Mouse (Mus musculus): ENCODE results near the gene Ccdc40. TPM values are rescaled to one million over a fixed set of nuclear protein-coding genes. Genes with fewer than 3 reads are reported as not detected.
A peak's percentile ranks its signal among the peaks of the same experiment; 100 is the strongest.
"Not testable (repeated sequence)": the region's sequence is repeated elsewhere in the genome, so short reads cannot be mapped to it uniquely, and the experiment has no call there.

Gene Ccdc40
- polyA plus RNA-seq, 1 experiment from 2014 or later, result 5.1 TPM

DNA sequence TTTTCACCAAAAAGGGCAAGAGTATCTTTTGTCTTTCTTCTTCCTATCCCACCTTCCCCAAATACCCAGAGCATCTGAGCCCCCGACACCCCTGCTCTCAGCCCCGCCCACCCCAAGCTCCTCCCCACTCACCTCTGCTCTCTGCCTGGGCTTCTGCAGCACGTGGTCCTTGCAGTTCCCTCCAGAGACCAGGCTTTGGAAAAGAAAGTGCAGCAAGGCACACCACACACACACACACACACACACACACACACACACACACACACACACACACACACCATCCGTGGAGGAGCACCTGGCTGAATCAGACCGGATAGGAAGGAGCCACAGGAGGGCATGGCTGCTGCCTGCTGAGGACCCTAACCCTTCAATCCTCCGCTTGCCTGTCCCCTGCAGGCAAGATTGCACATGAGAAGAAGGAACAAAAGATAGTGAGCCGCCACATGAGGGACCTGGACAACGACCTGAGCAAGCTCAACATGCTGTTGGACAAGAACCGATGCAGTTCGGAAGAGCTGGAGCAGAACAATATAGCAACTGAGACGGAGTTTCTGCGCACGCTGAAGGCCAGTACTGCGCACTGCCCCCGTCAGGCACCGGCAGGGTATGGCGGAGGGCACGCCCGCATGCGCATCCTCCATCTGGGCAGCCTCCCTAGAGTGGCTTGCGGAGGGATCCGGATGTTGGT is 24.6 kb downstream of the Ccdc40 start:
- Histone ChIP-seq H3K9me3 (ENCODE audit: low read length) (no peaks in the 10 kb centered on the region), H3K27me3 (ENCODE audit: insufficient read depth, low read length) (peaks cover 3% of the 10 kb centered on the region; the same call in 1 of the 2 replicates), H3K9ac (replicated peaks; ENCODE audit: low read length) (peak overlapping the region; percentile 44; the same call in 1 of the 2 replicates), H3K27ac (ENCODE audit: low read length) (no peak overlapping the region), H3K36me3 (ENCODE audit: insufficient read depth, low read length) (no peaks in the 10 kb centered on the region), H3K4me3 (ENCODE audit: low read length) (0 out of 2 replicates have a peak overlapping the region, but pooled peaks have one; percentile 17), H3K4me2 (replicated peaks; ENCODE audit: low read depth, low read length) (peak overlapping the region; percentile 48), H3K4me1 (ENCODE audit: insufficient read depth, low read length) (peaks cover 48% of the 10 kb centered on the region)
- peak; percentile 47 for ATAC-seq (ENCODE audit: low FRiP score, low TSS enrichment)
- WGBS, result 6% methylated on average over 22 of the region's 22 CpGs

DNA sequence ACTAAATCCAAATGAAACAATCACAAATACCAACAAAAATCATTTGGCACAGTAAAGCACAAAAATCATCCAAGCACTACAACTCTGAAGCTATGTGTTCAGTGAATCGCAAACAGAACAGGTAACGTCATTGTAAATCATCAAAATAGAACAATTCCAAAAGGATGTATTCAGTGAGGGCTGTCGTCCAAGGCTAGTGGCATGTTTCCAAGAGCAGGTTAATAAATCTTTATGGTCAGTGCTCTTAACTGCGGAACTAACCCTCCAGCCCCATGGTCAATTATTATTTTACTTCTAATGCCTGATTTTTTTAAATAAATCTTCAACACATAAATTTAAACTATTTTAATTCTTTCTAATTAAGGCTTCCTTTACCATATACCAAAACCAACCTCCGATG is 28.2 kb downstream of the Ccdc40 start:
- H3K4me2 ChIP-seq (replicated peaks; ENCODE audit: low read depth, low read length); H3K4me3 ChIP-seq (ENCODE audit: low read length); H3K9me3 ChIP-seq (ENCODE audit: low read length); H3K27me3 ChIP-seq (ENCODE audit: insufficient read depth, low read length); ATAC-seq (ENCODE audit: low FRiP score, low TSS enrichment); H3K9ac ChIP-seq (replicated peaks; ENCODE audit: low read length); H3K36me3 ChIP-seq (ENCODE audit: insufficient read depth, low read length): not testable (repeated sequence)
- Histone ChIP-seq H3K4me1 (ENCODE audit: insufficient read depth, low read length) (peaks cover 45% of the 10 kb centered on the region), H3K27ac (ENCODE audit: low read length) (peak overlapping the region; percentile 62; the same call in 1 of the 2 replicates)
- WGBS, result 31% methylated on average over 5 of the region's 5 CpGs

DNA sequence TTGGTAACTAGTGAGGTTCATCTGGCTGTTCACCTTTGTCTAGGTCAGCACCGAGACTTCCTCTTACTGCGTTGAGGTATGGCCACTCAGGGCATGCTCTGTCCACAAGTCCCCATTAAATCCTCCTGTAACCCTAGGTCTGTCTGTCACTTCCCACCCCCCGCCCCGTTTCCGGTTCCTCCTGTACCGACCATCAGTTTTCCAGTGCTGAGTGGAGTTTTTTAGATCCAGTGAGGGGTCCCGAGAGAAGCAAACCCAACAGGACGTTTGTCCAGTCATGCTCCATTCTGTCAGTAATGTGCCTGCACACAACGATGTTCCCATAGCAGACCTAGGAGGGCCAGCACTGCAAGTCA is 29.8 kb downstream of the Ccdc40 start:
- Histone ChIP-seq H3K36me3 (ENCODE audit: insufficient read depth, low read length) (no peaks in the 10 kb centered on the region), H3K4me2 (replicated peaks; ENCODE audit: low read depth, low read length) (peak overlapping the region; percentile 41), H3K4me1 (ENCODE audit: insufficient read depth, low read length) (peaks cover 30% of the 10 kb centered on the region), H3K27ac (ENCODE audit: low read length) (peak overlapping the region; percentile 7; the same call in 1 of the 2 replicates), H3K4me3 (ENCODE audit: low read length) (peak overlapping the region; percentile 20), H3K9ac (replicated peaks; ENCODE audit: low read length) (peak overlapping the region; percentile 3; the same call in 1 of the 2 replicates), H3K9me3 (ENCODE audit: low read length) (no peaks in the 10 kb centered on the region), H3K27me3 (ENCODE audit: insufficient read depth, low read length) (no peaks in the 10 kb centered on the region)
- WGBS, result 49% methylated on average over 9 of the region's 9 CpGs
- peak; percentile 1; the same call in 1 of the 2 replicates for ATAC-seq (ENCODE audit: low FRiP score, low TSS enrichment)

DNA sequence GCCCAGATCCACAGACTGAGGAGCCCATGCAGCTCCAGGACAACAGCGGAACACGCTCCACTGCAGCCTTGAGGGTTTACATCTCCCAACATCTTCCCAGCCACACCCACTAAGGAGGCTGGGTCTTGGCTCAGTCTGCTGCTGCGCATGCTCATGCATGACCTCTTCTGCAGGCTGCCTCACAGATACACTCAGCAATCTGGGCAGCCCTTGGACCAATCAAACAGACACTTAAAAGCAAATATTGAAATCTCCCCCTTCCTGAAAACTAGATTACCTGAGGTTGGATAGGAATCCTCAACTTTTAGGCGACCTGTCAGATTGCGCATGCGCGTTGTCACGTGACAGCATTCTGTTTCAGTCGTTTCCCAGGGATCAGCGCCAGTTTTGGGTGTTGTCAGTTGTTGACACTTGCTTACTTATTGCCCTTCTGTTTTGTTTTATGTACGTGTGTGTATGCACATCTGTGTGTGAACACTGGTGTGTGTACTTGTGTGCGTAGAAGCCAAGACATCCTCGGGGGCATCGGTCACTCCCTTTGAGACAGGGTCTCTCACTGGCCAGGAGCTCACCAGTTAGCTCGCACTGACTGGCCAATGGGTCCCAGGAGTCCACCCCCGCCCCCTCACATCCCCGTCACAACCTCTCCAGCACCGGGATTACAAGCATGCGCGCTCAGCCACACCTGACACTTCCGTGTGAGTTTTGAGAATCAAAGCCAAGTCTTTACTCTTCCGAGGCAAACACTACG is 30.4 kb downstream of the Ccdc40 start:
- Histone ChIP-seq H3K27me3 (ENCODE audit: insufficient read depth, low read length) (no peaks in the 10 kb centered on the region), H3K9me3 (ENCODE audit: low read length) (no peaks in the 10 kb centered on the region), H3K4me2 (replicated peaks; ENCODE audit: low read depth, low read length) (peak overlapping the region; percentile 41), H3K36me3 (ENCODE audit: insufficient read depth, low read length) (no peaks in the 10 kb centered on the region), H3K27ac (ENCODE audit: low read length) (peak overlapping the region; percentile 7; the same call in 1 of the 2 replicates), H3K9ac (replicated peaks; ENCODE audit: low read length) (peak overlapping the region; percentile 3; the same call in 1 of the 2 replicates), H3K4me1 (ENCODE audit: insufficient read depth, low read length) (peaks cover 27% of the 10 kb centered on the region), H3K4me3 (ENCODE audit: low read length) (peak overlapping the region; percentile 20)
- WGBS, result 56% methylated on average over 23 of the region's 23 CpGs
- peak; percentile 78 for ATAC-seq (ENCODE audit: low FRiP score, low TSS enrichment)

DNA sequence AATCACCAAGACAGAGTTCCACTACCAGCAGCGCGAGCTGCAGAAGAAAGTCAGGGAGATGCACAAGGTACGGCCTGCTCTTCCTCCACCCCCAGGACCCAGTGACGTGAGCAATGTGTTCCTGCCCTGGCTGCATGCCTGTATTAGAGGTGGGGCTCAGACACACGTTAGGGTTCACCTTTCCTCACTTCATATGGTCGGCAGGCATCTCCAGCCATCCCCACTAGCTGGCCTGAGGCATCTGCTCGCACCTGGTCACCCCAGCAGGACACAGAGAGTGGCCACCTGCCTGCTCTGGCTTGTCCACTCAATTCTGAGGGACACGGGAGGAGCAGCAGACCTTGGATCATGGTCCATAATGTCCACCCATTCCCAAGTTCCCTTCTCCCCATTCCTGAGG is 31.6 kb downstream of the Ccdc40 start:
- no peak overlapping the region for H3K4me3 ChIP-seq (ENCODE audit: low read length)
- H3K36me3 ChIP-seq (ENCODE audit: insufficient read depth, low read length), result no peaks in the 10 kb centered on the region
- H3K27ac ChIP-seq (ENCODE audit: low read length), result no peak overlapping the region
- H3K27me3 ChIP-seq (ENCODE audit: insufficient read depth, low read length), result no peaks in the 10 kb centered on the region
- ATAC-seq (ENCODE audit: low FRiP score, low TSS enrichment), result no peak
- peaks cover 27% of the 10 kb centered on the region for H3K4me1 ChIP-seq (ENCODE audit: insufficient read depth, low read length)
- no peak overlapping the region for H3K4me2 ChIP-seq (replicated peaks; ENCODE audit: low read depth, low read length)
- H3K9me3 ChIP-seq (ENCODE audit: low read length), result no peaks in the 10 kb centered on the region
- H3K9ac ChIP-seq (replicated peaks; ENCODE audit: low read length), result no peak overlapping the region
- 90% methylated on average over 8 of the region's 8 CpGs for WGBS

DNA sequence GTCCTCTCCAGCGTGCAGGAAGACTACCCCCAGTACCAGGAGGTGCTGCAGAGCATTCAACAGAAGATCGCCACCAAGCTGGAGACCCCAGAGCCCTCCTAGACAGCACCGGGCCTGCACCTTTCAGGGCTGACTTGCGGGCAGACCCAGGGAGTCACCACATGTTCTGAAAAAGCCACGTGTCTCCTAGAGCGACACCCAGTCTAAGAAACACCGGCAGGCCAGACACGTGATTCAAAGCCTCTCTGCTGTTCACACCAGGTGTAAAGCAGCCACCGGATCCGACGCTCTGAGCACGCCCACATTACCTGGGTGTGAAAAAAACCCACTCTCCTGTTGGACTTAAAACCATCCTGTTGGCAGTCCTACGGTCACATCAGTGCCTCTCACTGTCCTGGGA is 36.0 kb downstream of the Ccdc40 start:
- peaks cover 13% of the 10 kb centered on the region for H3K4me1 ChIP-seq (ENCODE audit: insufficient read depth, low read length)
- H3K9ac ChIP-seq (replicated peaks; ENCODE audit: low read length), result no peak overlapping the region
- 89% methylated on average over 13 of the region's 13 CpGs for WGBS
- H3K27me3 ChIP-seq (ENCODE audit: insufficient read depth, low read length), result no peaks in the 10 kb centered on the region
- no peak overlapping the region for H3K27ac ChIP-seq (ENCODE audit: low read length)
- H3K4me3 ChIP-seq (ENCODE audit: low read length), result no peak overlapping the region
- ATAC-seq (ENCODE audit: low FRiP score, low TSS enrichment), result no peak
- H3K4me2 ChIP-seq (replicated peaks; ENCODE audit: low read depth, low read length), result no peak overlapping the region
- no peaks in the 10 kb centered on the region for H3K9me3 ChIP-seq (ENCODE audit: low read length)
- H3K36me3 ChIP-seq (ENCODE audit: insufficient read depth, low read length), result no peaks in the 10 kb centered on the region

DNA sequence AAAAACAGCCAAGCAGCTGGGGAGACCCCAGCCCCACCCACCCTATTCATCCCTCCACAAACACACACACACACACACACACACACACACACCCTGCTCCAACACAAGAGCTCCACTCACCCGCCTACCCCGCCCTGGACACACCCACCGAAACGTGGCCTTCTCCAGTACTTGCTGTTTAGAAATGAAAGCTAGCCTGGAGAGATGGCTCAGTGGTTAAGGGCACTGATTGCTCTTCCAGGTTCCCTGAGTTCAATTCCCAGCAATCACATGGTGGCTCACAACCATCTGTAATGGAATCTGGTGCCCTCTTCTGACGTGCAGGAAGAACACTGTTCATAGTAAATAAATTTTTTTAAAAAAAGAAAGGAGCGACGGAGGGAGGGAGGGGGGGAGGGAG is 37.4 kb downstream of the Ccdc40 start:
- Histone ChIP-seq H3K36me3 (ENCODE audit: insufficient read depth, low read length) (no peaks in the 10 kb centered on the region), H3K9ac (replicated peaks; ENCODE audit: low read length) (no peak overlapping the region), H3K27me3 (ENCODE audit: insufficient read depth, low read length) (no peaks in the 10 kb centered on the region), H3K9me3 (ENCODE audit: low read length) (no peaks in the 10 kb centered on the region), H3K27ac (ENCODE audit: low read length) (no peak overlapping the region), H3K4me2 (replicated peaks; ENCODE audit: low read depth, low read length) (no peak overlapping the region), H3K4me1 (ENCODE audit: insufficient read depth, low read length) (peaks cover 13% of the 10 kb centered on the region), H3K4me3 (ENCODE audit: low read length) (no peak overlapping the region)
- 71% methylated on average over 7 of the region's 7 CpGs for WGBS
- no peak for ATAC-seq (ENCODE audit: low FRiP score, low TSS enrichment)

DNA sequence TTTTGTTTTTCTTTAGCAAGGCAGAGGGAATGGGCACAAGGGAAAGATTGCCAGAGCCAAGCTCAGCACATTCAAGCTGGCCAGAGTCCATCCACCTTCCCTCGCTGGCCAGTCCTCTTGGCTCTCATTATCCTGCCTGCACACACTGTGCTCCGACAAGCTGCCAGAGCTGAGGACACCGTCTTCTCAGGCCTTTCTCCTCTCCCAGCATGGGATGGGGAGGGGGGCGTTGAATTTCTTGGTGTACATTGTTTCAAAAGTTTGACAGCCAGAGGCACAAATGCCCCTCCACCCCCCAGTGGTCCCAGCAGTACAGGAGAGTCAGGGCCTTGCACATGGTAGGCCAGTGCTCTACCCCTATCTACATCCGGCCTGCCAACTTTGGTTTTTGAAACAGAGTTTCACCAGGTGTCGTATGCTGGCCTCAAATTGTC is 38.9 kb downstream of the Ccdc40 start:
- H3K27ac ChIP-seq (ENCODE audit: low read length), result no peak overlapping the region
- no peaks in the 10 kb centered on the region for H3K27me3 ChIP-seq (ENCODE audit: insufficient read depth, low read length)
- H3K9ac ChIP-seq (replicated peaks; ENCODE audit: low read length), result 0 out of 2 replicates have a peak overlapping the region, but pooled peaks have one; percentile 74
- peak overlapping the region; percentile 96; the same call in 1 of the 2 replicates for H3K4me2 ChIP-seq (replicated peaks; ENCODE audit: low read depth, low read length)
- no peaks in the 10 kb centered on the region for H3K9me3 ChIP-seq (ENCODE audit: low read length)
- H3K4me1 ChIP-seq (ENCODE audit: insufficient read depth, low read length), result peaks cover 13% of the 10 kb centered on the region
- ATAC-seq (ENCODE audit: low FRiP score, low TSS enrichment), result 0 out of 2 replicates have a peak, but pooled peaks have one; percentile 30
- WGBS, result 56% methylated on average over 6 of the region's 6 CpGs
- H3K4me3 ChIP-seq (ENCODE audit: low read length), result no peak overlapping the region
- no peaks in the 10 kb centered on the region for H3K36me3 ChIP-seq (ENCODE audit: insufficient read depth, low read length)

DNA sequence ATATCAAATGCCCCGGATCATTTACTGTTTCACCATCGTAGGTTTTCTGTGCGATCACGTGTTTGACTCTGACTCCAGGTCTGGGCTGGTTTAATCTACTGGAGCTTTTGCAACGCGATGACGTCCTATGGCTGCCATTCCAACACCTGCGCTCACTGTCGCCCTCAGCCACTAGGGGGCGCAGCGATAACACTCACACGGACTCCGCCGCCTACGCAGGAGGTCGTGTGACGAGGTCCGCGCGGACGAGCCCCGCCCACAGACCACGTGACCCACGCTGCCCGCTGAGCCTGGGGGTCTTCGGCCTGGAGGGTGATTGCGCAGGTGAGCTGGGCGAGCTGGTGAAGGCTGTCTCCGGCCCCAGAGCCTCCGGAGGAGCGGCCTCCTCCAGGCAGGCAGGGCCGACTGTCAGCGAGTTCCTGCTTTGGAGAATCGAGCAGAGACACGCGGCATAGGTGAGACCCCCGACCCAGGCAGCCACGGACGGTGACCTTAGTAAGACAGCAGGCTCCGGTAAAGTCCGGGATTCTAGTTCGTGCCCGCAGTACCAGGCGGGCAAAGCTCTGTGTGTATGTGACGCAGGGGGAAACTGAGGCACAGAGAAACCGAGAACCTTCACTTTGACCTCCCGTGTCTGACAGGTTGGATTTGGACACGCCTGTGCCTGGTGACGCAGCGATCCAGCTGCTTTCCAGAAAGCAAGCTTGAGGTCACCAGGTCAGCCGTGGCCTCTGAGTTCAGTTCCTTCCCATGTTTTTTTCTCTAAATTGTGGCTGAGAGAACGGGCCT is 39.6 kb downstream of the Ccdc40 start, which contains the start of gene Gaa:
Gene Gaa, plus strand, starts transcription at position 120 of the 789 bp plus-strand sequence.
- peaks cover 13% of the 10 kb centered on the region for H3K4me1 ChIP-seq (ENCODE audit: insufficient read depth, low read length)
- no peaks in the 10 kb centered on the region for H3K27me3 ChIP-seq (ENCODE audit: insufficient read depth, low read length)
- peaks cover 4% of the 10 kb centered on the region; the same call in 1 of the 2 replicates for H3K36me3 ChIP-seq (ENCODE audit: insufficient read depth, low read length)
- WGBS, result 2% methylated on average over 52 of the region's 52 CpGs
- H3K4me2 ChIP-seq (replicated peaks; ENCODE audit: low read depth, low read length), result peak within 1 kb of the TSS; percentile 96
- peak within 1 kb of the TSS; percentile 60 for H3K4me3 ChIP-seq (ENCODE audit: low read length)
- H3K27ac ChIP-seq (ENCODE audit: low read length), result peak within 1 kb of the TSS; percentile 13; the same call in 1 of the 2 replicates
- no peaks in the 10 kb centered on the region for H3K9me3 ChIP-seq (ENCODE audit: low read length)
- ATAC-seq (ENCODE audit: low FRiP score, low TSS enrichment), result peak; percentile 86
- peak within 1 kb of the TSS; percentile 74 for H3K9ac ChIP-seq (replicated peaks; ENCODE audit: low read length)
